Mouse (Mus musculus) embryonic facial prominence, embryonic 13.5 days (tissue): ENCODE results near the gene Nectin4. TPM values are rescaled to one million over a fixed set of nuclear protein-coding genes. Genes with fewer than 3 reads are reported as not detected.

Experiments
- ATAC-seq: fragments of 200-750 bp; cut with Nextera tagmentation; 2 replicates; pipeline ENCODE4 v1.8.0; 2017; ENCODE audit warnings: low read depth; ENCODE audit not compliant: insufficient number of reproducible peaks, insufficient read depth, low FRiP score, low TSS enrichment
- H3K27ac ChIP-seq: fragments of 300-500 bp; sonication (generic); 2 replicates; pipeline ENCODE4 v1.5.1; 2015; ENCODE audit warnings: moderate library complexity, mild to moderate bottlenecking, inconsistent platforms
- H3K27me3 ChIP-seq: fragments of 300-500 bp; sonication (generic); 2 replicates; pipeline ENCODE4 v1.6.1; 2015; ENCODE audit warnings: mild to moderate bottlenecking, inconsistent platforms
- H3K36me3 ChIP-seq: fragments of 300-500 bp; sonication (generic); 2 replicates; pipeline ENCODE4 v1.6.1; 2015; ENCODE audit warnings: mild to moderate bottlenecking, inconsistent platforms
- H3K4me1 ChIP-seq: fragments of 300-500 bp; sonication (generic); 2 replicates; pipeline ENCODE4 v1.6.1; 2015; ENCODE audit warnings: inconsistent platforms
- H3K4me2 ChIP-seq: fragments of 300-500 bp; sonication (generic); 2 replicates; pipeline ENCODE4 v1.6.1; 2015; ENCODE audit warnings: moderate library complexity, mild to moderate bottlenecking, inconsistent platforms
- H3K4me3 ChIP-seq: fragments of 300-500 bp; sonication (generic); 2 replicates; pipeline ENCODE4 v1.5.1; 2015; ENCODE audit warnings: mild to moderate bottlenecking, inconsistent platforms
- H3K9ac ChIP-seq: fragments of 300-500 bp; sonication (generic); 2 replicates; pipeline ENCODE4 v1.6.1; 2015; ENCODE audit warnings: mild to moderate bottlenecking, inconsistent platforms
- H3K9me3 ChIP-seq: fragments of 300-500 bp; sonication (generic); 2 replicates; pipeline ENCODE4 v1.6.1; 2016; ENCODE audit warnings: inconsistent platforms
- WGBS: fragments of 180-500 bp; shearing (Covaris S2); methylation state at CpG from one replicate; pipeline ENCODE4 v1.1.7; 2015; ENCODE audit warnings: mixed read lengths; 5-methylcytosine and 5-hydroxymethylcytosine counted together
- polyA plus RNA-seq: library from polyadenylated mRNA; unstranded; fragments of >200 nt; fragmentation: Nextera tagmentation; extraction: Ambion mirVana; gene quantifications from 2 replicates; pipeline ENCODE4 v1.2.1, GENCODE M21; 2015

The Nectin4 gene
- polyA plus RNA-seq, 1 experiment from 2014 or later = 21.6 TPM

DNA sequence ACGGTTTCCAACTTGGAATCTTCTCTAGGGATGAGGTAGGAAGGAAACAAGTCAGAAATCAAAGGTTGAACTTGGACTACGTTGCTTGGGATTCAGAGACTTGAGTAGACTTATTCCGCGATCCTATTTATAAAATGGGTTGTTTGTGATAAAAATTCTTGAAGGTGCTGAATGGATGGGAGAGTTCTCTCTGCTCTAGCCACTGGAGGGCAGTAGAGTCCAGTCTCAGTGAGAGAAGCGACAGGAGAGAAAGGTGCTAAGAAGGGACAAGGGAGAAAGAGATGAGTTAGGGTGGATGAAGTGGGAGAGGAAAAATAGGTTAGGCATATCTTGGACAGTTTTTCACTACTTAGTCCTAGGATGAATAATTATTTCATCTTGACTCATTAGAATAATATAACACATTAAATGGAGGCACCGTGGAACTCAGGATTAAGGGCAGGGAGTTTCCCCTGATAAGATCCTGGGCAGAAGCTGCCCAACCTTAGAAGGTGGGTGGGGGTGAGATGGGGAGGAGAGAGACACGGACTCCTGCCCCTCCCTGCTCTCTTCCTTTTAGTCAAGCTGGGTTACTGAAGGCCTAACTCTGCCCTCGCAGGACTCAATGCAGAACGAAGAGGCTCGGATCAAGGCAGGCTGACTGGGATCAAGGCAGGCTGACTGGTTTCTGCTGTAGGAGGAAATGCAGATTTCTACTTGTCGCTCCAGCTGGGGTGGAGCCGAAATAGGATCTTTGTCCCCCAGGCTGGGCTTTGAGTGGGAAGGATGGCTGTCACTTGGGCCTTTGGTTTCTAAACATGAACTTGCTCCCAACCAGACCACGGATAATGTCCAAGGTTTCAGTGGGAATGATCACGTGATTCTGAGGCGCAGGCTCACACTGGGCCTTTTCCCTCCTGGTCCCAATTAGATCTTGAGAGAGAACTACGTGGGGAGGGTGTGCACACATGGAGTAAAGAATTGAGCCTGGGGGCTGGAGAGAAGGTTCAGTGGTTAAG, 8.5 kb upstream of the Nectin4 start:
- WGBS = 18% methylated on average over 16 of the region's 16 CpGs
- peak overlapping the region; percentile 55 for H3K27ac ChIP-seq
- no peaks in the 10 kb centered on the region for H3K27me3 ChIP-seq
- H3K4me1 ChIP-seq = peaks cover 17% of the 10 kb centered on the region
- peak; percentile 49; the same call in 1 of the 2 replicates for ATAC-seq
- peak overlapping the region; percentile 73 for H3K9ac ChIP-seq
- H3K9me3 ChIP-seq = no peaks in the 10 kb centered on the region
- H3K4me3 ChIP-seq = peak overlapping the region; percentile 49
- peaks cover 30% of the 10 kb centered on the region for H3K36me3 ChIP-seq
- H3K4me2 ChIP-seq = peak overlapping the region; percentile 81

DNA sequence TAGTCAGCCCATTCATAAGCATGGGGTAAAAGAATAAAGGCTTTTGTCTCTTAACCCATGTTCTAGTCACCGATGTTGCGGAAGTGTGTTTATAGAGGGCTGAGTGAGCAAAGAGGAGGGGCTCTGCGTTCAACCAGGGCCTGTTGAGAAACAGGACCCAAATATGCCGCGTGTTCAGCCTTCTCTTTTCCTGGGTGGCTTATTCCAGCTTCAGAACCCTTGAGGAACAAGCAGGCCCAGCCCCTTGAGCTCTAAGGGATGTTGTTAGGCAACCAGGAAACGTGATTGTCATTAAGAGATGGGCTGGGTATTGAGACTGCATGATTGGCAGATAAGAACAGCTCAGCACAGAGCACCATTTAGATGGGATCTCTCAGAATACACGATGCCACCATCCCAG, 4.0 kb upstream of the Nectin4 start:
- Histone ChIP-seq H3K27ac (no peak overlapping the region), H3K27me3 (no peaks in the 10 kb centered on the region), H3K4me3 (no peak overlapping the region), H3K9me3 (no peaks in the 10 kb centered on the region), H3K9ac (no peak overlapping the region), H3K36me3 (no peaks in the 10 kb centered on the region), H3K4me2 (no peak overlapping the region), H3K4me1 (peaks cover 10% of the 10 kb centered on the region)
- no peak for ATAC-seq
- WGBS = 65% methylated on average over 7 of the region's 7 CpGs

DNA sequence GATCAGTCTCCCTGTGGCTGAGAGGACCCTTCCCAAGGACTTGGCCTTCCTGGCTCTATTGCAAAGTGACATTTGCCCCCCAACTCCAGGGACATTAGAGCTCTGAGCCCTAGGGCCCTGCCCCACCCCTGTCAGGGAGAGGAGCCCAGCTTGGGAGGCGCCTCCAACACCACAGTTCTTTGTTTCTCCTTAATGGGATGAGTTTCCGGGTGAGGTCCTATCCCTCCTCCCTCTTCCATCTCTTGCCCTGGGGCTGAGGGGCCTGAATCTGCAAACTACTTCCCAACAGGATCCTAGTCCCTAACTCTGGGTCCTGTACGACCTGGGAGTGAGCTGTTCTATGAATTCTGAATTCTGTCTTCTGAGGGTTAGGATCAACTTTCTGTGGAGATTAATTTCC, 3.0 kb downstream of the Nectin4 start:
- H3K36me3 ChIP-seq = no peaks in the 10 kb centered on the region
- peak overlapping the region; percentile 69; the same call in 1 of the 2 replicates for H3K27ac ChIP-seq
- H3K9me3 ChIP-seq = no peaks in the 10 kb centered on the region
- no peak for ATAC-seq
- H3K4me3 ChIP-seq = no peak overlapping the region; the same call in 1 of the 2 replicates
- WGBS = 28% methylated on average over 3 of the region's 3 CpGs
- peak overlapping the region; percentile 43 for H3K4me2 ChIP-seq
- H3K4me1 ChIP-seq = peaks cover 29% of the 10 kb centered on the region
- H3K9ac ChIP-seq = no peak overlapping the region
- no peaks in the 10 kb centered on the region; the same call in 1 of the 2 replicates for H3K27me3 ChIP-seq

DNA sequence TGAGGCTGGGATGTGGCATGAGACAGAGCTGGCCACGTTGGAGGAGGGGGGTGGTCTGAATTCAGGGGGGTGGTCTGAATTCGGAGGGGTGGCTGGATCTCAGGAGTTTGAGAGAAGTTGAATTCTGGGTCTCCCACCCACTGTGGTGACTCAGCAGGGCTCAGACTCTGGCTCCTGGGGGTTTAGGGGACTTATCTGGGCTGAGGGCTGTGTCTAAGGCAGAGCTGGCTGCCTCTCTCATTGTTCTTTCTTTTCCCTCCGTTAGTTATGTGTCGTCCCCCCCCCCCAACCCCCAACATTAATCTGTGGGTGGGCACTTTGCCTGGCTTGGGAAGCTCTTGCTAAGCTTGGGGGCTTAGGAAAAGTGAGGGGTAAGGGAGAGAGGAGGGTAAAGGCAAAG, 4.0 kb downstream of the Nectin4 start:
- no peaks in the 10 kb centered on the region for H3K9me3 ChIP-seq
- WGBS = 7% methylated on average over 4 of the region's 4 CpGs
- peak overlapping the region; percentile 6; the same call in 1 of the 2 replicates for H3K4me3 ChIP-seq
- H3K4me2 ChIP-seq = peak overlapping the region; percentile 43
- ATAC-seq = peak; percentile 17; the same call in 1 of the 2 replicates
- no peaks in the 10 kb centered on the region; the same call in 1 of the 2 replicates for H3K27me3 ChIP-seq
- peaks cover 29% of the 10 kb centered on the region for H3K4me1 ChIP-seq
- no peaks in the 10 kb centered on the region for H3K36me3 ChIP-seq
- no peak overlapping the region for H3K9ac ChIP-seq
- H3K27ac ChIP-seq = peak overlapping the region; percentile 69

GRCm38 (mm10) chr1:171375646-171376097, 5.8 kb downstream of the Nectin4 start:
- peaks cover 39% of the 10 kb centered on the region for H3K4me1 ChIP-seq
- no peak for ATAC-seq
- H3K4me2 ChIP-seq = 0 out of 2 replicates have a peak overlapping the region, but pooled peaks have one; percentile 1
- H3K27me3 ChIP-seq = peaks cover 16% of the 10 kb centered on the region
- H3K36me3 ChIP-seq = no peaks in the 10 kb centered on the region
- no peaks in the 10 kb centered on the region for H3K9me3 ChIP-seq
- H3K9ac ChIP-seq = no peak overlapping the region
- no peak overlapping the region for H3K4me3 ChIP-seq
- WGBS = 34% methylated on average over 9 of the region's 9 CpGs
- 0 out of 2 replicates have a peak overlapping the region, but pooled peaks have one; percentile 13 for H3K27ac ChIP-seq

DNA sequence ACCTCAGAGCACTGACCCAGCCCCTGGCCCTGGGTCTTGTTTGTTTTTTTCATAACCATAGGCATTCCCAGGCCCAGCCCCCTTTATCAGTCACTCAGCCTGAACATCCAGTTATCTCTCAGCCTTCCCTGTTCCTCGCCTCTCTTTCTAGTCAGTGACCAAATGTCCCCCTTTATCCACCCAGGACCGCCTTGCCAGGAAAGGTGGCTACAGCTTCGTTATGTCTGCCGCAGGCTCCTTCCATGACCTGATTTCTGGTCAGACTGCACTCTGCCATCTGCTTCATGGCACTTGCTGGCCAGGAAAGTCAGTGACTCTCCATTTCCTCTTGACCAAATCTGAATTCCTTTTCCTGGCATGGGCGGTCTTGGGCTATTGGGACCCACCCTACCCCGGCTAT, 8.4 kb downstream of the Nectin4 start:
- H3K4me1 ChIP-seq = peaks cover 34% of the 10 kb centered on the region

DNA sequence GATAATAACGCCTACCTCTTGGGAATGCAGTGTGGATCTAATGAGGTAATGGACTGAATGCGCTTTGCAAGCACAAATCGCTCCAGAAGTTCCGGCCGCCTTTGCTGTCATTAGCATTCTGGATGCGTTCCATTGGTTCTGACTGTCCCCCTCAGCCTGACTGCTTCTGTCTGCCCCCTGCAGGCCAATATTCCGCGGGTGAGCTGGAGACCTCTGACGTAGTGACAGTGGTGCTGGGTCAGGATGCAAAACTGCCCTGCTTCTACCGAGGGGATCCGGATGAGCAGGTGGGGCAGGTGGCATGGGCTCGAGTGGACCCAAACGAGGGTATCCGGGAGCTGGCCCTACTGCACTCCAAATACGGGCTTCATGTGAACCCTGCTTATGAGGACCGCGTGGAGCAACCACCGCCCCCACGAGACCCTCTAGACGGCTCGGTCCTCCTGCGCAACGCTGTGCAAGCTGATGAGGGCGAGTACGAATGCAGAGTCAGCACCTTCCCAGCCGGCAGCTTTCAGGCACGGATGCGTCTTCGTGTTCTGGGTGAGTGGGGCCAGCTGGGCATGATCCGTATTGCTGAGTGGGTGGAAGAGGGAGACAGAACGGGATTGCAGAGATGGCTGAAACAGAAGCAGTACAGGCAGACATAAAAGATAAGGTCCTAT, 10.2 kb downstream of the Nectin4 start:
- ATAC-seq = no peak
- Histone ChIP-seq H3K27ac (0 out of 2 replicates have a peak overlapping the region, but pooled peaks have one; percentile 11), H3K4me1 (peaks cover 19% of the 10 kb centered on the region), H3K27me3 (peaks cover 24% of the 10 kb centered on the region), H3K4me2 (peak overlapping the region; percentile 56), H3K9me3 (no peaks in the 10 kb centered on the region), H3K36me3 (no peaks in the 10 kb centered on the region), H3K9ac (peak overlapping the region; percentile 58), H3K4me3 (peak overlapping the region; percentile 30)
- WGBS = 4% methylated on average over 31 of the region's 31 CpGs

More for the DNA sequence above, 8.4 kb downstream of the Nectin4 start:
- Histone ChIP-seq H3K9ac (no peak overlapping the region), H3K4me3 (no peak overlapping the region), H3K27ac (no peak overlapping the region), H3K4me2 (no peak overlapping the region), H3K9me3 (no peaks in the 10 kb centered on the region), H3K27me3 (peaks cover 24% of the 10 kb centered on the region), H3K36me3 (no peaks in the 10 kb centered on the region)
- ATAC-seq = no peak
- WGBS = 87% methylated on average over 6 of the region's 6 CpGs

DNA sequence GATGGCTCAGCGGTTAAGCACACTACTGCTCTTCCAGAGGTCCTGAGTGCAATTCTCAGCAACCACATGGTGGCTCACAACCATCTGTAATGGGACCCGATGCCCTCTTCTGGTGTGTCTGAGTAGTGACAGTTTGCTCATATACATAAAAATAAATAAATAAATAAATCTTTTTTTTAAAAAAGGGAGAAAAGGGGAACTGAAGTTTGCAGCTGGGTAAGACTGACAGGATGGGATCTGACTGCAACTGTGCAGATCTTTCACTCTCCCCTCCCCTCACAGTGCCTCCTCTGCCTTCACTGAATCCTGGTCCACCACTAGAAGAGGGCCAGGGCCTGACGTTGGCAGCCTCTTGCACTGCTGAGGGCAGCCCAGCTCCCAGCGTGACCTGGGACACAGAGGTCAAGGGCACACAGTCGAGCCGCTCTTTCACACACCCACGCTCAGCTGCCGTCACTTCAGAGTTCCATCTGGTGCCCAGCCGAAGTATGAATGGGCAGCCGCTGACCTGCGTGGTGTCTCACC, 12.3 kb downstream of the Nectin4 start:
- no peaks in the 10 kb centered on the region for H3K36me3 ChIP-seq
- no peak overlapping the region for H3K9ac ChIP-seq
- H3K4me2 ChIP-seq = no peak overlapping the region
- no peak overlapping the region for H3K4me3 ChIP-seq
- no peaks in the 10 kb centered on the region for H3K9me3 ChIP-seq
- ATAC-seq = no peak
- H3K4me1 ChIP-seq = peaks cover 16% of the 10 kb centered on the region
- peaks cover 24% of the 10 kb centered on the region for H3K27me3 ChIP-seq
- WGBS = 82% methylated on average over 11 of the region's 11 CpGs
- no peak overlapping the region for H3K27ac ChIP-seq

DNA sequence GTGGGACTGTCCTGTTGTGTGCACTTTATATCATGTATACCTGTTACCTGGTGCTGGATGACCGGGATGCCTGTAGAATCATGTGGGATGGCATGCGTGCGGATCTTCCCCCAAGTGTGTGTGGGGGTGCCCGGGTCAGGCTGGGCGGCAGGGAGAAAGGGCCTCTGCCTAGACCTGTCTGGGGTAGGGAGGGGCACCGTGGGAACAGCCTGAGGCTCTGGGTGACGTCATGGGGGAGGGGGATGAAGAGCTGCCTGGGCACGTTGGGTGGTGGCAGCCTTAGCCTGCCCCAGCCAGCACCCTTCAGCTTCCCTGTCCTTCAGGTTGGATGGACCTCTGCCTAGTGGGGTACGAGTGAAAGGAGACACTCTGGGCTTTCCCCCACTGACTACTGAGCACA, 14.5 kb downstream of the Nectin4 start:
- no peak overlapping the region for H3K27ac ChIP-seq
- peaks cover 21% of the 10 kb centered on the region for H3K27me3 ChIP-seq
- H3K4me1 ChIP-seq = peaks cover 16% of the 10 kb centered on the region
- no peaks in the 10 kb centered on the region for H3K36me3 ChIP-seq
- H3K9me3 ChIP-seq = no peaks in the 10 kb centered on the region
- H3K4me2 ChIP-seq = no peak overlapping the region
- H3K4me3 ChIP-seq = no peak overlapping the region
- H3K9ac ChIP-seq = no peak overlapping the region
- WGBS = 53% methylated on average over 9 of the region's 9 CpGs
- no peak for ATAC-seq

DNA sequence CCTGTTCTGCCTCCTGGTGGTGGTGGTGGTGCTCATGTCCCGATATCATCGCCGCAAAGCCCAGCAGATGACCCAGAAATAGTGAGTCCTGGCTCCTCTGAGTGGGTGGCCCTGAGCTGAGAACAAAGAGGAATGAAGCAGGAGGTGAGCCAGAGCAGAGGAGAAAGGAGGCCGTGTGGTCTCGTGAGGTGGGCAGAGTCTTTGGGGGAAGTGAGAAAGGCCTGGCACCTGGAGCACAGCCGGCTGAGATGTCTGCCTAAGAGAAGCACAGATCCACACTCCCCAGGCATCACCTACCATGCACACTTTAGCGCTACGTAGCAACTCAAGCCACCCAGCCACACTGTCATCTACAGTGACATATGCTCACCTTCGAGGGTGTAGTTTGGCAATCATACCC, 15.3 kb downstream of the Nectin4 start:
- peaks cover 8% of the 10 kb centered on the region for H3K4me1 ChIP-seq
- no peaks in the 10 kb centered on the region for H3K9me3 ChIP-seq
- H3K27ac ChIP-seq = no peak overlapping the region
- H3K27me3 ChIP-seq = peaks cover 13% of the 10 kb centered on the region
- no peak overlapping the region for H3K4me2 ChIP-seq
- WGBS = 70% methylated on average over 9 of the region's 9 CpGs
- H3K4me3 ChIP-seq = no peak overlapping the region
- no peak overlapping the region for H3K9ac ChIP-seq
- H3K36me3 ChIP-seq = no peaks in the 10 kb centered on the region
- ATAC-seq = no peak

- Histone ChIP-seq H3K4me2 (no peak overlapping the region), H3K4me3 (no peak overlapping the region), H3K9me3 (no peaks in the 10 kb centered on the region), H3K9ac (no peak overlapping the region), H3K27ac (no peak overlapping the region), H3K36me3 (no peaks in the 10 kb centered on the region), H3K27me3 (no peaks in the 10 kb centered on the region), H3K4me1 (peaks cover 4% of the 10 kb centered on the region; the same call in 1 of the 2 replicates)
- 13% methylated on average over 6 of the region's 6 CpGs for WGBS
- ATAC-seq = no peak
Observed at GRCm38 (mm10) chr1:171387099-171387498, 17.2 kb downstream of the Nectin4 start.
